Mouse (Mus musculus) CH12.LX (cell line): ENCODE data around the gene Oscar. TPM values are rescaled to one million over a fixed set of nuclear protein-coding genes. Genes with fewer than 3 reads are reported as not detected.

ENCODE experiments used
- DNase-seq: peaks from one replicate; pipeline ENCODE4 v3.0.0-alpha.2; 2013; ENCODE audit errors: extremely low read depth
- H3K27ac ChIP-seq: 2 replicates; pipeline ENCODE4 v1.5.1; 2012; ENCODE audit warnings: low read depth, mild to moderate bottlenecking, control low read depth, moderate library complexity; ENCODE audit not compliant: insufficient read depth
- H3K27me3 ChIP-seq: replicated peaks from 2 replicates; pipeline ENCODE3; 2012; ENCODE audit warnings: inconsistent platforms
- H3K36me3 ChIP-seq, 2 experiments: replicated peaks in 1 of 2; 2 replicates each; pipeline versions ENCODE3 to v1.6.1; 2012; ENCODE audit warnings: inconsistent platforms in 1 of 2, low read length in 1 of 2, mild to moderate bottlenecking in 1 of 2, mixed read lengths in 1 of 2, moderate library complexity in 1 of 2; ENCODE audit not compliant: control insufficient read depth in 1 of 2, insufficient read depth in 1 of 2
- H3K4me1 ChIP-seq, 2 experiments: 2 replicates each; pipeline ENCODE4 v1.6.1; 2012; ENCODE audit warnings: inconsistent platforms in 1 of 2, moderate library complexity in 1 of 2; ENCODE audit not compliant: insufficient read depth in 2 of 2, control insufficient read depth in 1 of 2
- H3K4me2 ChIP-seq: 2 replicates; pipeline ENCODE4 v1.6.1; 2012; ENCODE audit warnings: low read depth, mild to moderate bottlenecking, control low read depth; ENCODE audit not compliant: poor library complexity, insufficient read depth, severe bottlenecking
- H3K4me3 ChIP-seq, 3 experiments: fragments of 150-350 bp in 1 of 3; sonication (generic) in 1 of 3; replicated peaks in 1 of 3; 2 replicates each; pipeline versions ENCODE3 to v1.5.1; 2011 to 2012; ENCODE audit warnings: low read depth in 2 of 3, low read length in 2 of 3, mild to moderate bottlenecking in 2 of 3, moderate library complexity in 2 of 3, control low read depth in 1 of 3, improper control_type of control experiment in 1 of 3, inconsistent platforms in 1 of 3, mixed read lengths in 1 of 3; ENCODE audit not compliant: poor library complexity in 1 of 3
- H3K79me2 ChIP-seq: replicated peaks from 2 replicates; pipeline ENCODE4 v1.6.1; 2012; ENCODE audit warnings: mild to moderate bottlenecking, moderate library complexity; ENCODE audit not compliant: control insufficient read depth, poor library complexity, insufficient read depth, severe bottlenecking; ENCODE audit errors: extremely low read depth
- H3K9ac ChIP-seq: 2 replicates; pipeline ENCODE4 v1.6.1; 2012; ENCODE audit warnings: low read depth, mild to moderate bottlenecking, control low read depth, moderate library complexity; ENCODE audit not compliant: insufficient read depth
- H3K9me3 ChIP-seq: replicated peaks from 2 replicates; pipeline ENCODE3; 2012; ENCODE audit warnings: low read length, inconsistent platforms, mixed read lengths
- BHLHE40 ChIP-seq: IDR thresholded peaks from 2 replicates; pipeline ENCODE4 v1.6.1; 2011; ENCODE audit warnings: mild to moderate bottlenecking, low read depth, low read length, improper control_type of control experiment
- CHD1 ChIP-seq: IDR thresholded peaks from 2 replicates; pipeline ENCODE4 v1.6.1; 2012; ENCODE audit warnings: low read depth, low read length, improper control_type of control experiment, inconsistent platforms
- CHD2 ChIP-seq: IDR thresholded peaks from 2 replicates; pipeline ENCODE4 v1.6.1; 2011; ENCODE audit warnings: low read length, improper control_type of control experiment
- CTCF ChIP-seq, 2 experiments: IDR thresholded peaks in 1 of 2; conservative IDR thresholded peaks in 1 of 2; 2 replicates each; pipeline ENCODE4 v1.5.1; 2011 to 2012; ENCODE audit warnings: low read depth in 2 of 2, low read length in 2 of 2, improper control_type of control experiment in 1 of 2, inconsistent platforms in 1 of 2, mild to moderate bottlenecking in 1 of 2, moderate library complexity in 1 of 2
- E2F4 ChIP-seq: IDR thresholded peaks from 2 replicates; pipeline ENCODE4 v1.6.1; 2011; ENCODE audit warnings: low read depth, low read length, improper control_type of control experiment; ENCODE audit not compliant: insufficient replicate concordance
- ELF1 ChIP-seq: IDR thresholded peaks from 2 replicates; pipeline ENCODE4 v1.6.1; 2014; ENCODE audit warnings: low read depth, mild to moderate bottlenecking, inconsistent platforms, low read length, improper control_type of control experiment
- EP300 ChIP-seq: IDR thresholded peaks from 2 replicates; pipeline ENCODE4 v1.6.1; 2011; ENCODE audit warnings: low read length, improper control_type of control experiment
- ETS1 ChIP-seq: conservative IDR thresholded peaks from 2 replicates; pipeline ENCODE4 v1.6.1; 2012; ENCODE audit warnings: low read depth, mild to moderate bottlenecking, inconsistent platforms, low read length, improper control_type of control experiment, moderate library complexity
- GABPA ChIP-seq: IDR thresholded peaks from 2 replicates; pipeline ENCODE4 v1.6.1; 2012; ENCODE audit warnings: low read depth, low read length, improper control_type of control experiment, inconsistent platforms; ENCODE audit not compliant: insufficient replicate concordance
- HCFC1 ChIP-seq: IDR thresholded peaks from 2 replicates; pipeline ENCODE4 v1.6.1; 2012; ENCODE audit warnings: low read depth, mild to moderate bottlenecking, inconsistent platforms, low read length, improper control_type of control experiment
- IRF4 ChIP-seq: IDR thresholded peaks from 2 replicates; pipeline ENCODE4 v1.6.1; 2014; ENCODE audit warnings: low read depth, mild to moderate bottlenecking, inconsistent platforms, low read length, improper control_type of control experiment
- JUN ChIP-seq: IDR thresholded peaks from 2 replicates; pipeline ENCODE4 v1.6.1; 2011; ENCODE audit warnings: low read depth, mild to moderate bottlenecking, low read length, improper control_type of control experiment, moderate library complexity; ENCODE audit not compliant: insufficient read depth
- JUND ChIP-seq: conservative IDR thresholded peaks from 2 replicates; pipeline ENCODE4 v1.6.1; 2011; ENCODE audit warnings: low read depth, low read length, improper control_type of control experiment
- KAT2A ChIP-seq: IDR thresholded peaks from 2 replicates; pipeline ENCODE4 v1.6.1; 2012; ENCODE audit warnings: low read length, improper control_type of control experiment, inconsistent platforms; ENCODE audit not compliant: insufficient replicate concordance
- MAFK ChIP-seq: IDR thresholded peaks from 2 replicates; pipeline ENCODE4 v1.6.1; 2011; ENCODE audit warnings: low read length, improper control_type of control experiment; ENCODE audit not compliant: insufficient replicate concordance
- MAX ChIP-seq: IDR thresholded peaks from 2 replicates; pipeline ENCODE4 v1.6.1; 2011; ENCODE audit warnings: low read length, improper control_type of control experiment
- MAZ ChIP-seq: IDR thresholded peaks from 2 replicates; pipeline ENCODE4 v1.6.1; 2012; ENCODE audit warnings: low read depth, mild to moderate bottlenecking, inconsistent platforms, low read length, improper control_type of control experiment, moderate library complexity
- MEF2A ChIP-seq: IDR thresholded peaks from 2 replicates; pipeline ENCODE4 v1.6.1; 2014; ENCODE audit warnings: low read depth, mild to moderate bottlenecking, inconsistent platforms, low read length, improper control_type of control experiment, borderline replicate concordance
- MYC ChIP-seq: IDR thresholded peaks from 2 replicates; pipeline ENCODE4 v1.6.1; 2011; ENCODE audit warnings: low read depth, mild to moderate bottlenecking, improper control_type of control experiment, low read length
- NRF1 ChIP-seq: IDR thresholded peaks from 2 replicates; pipeline ENCODE4 v1.6.1; 2014; ENCODE audit warnings: low read depth, mild to moderate bottlenecking, inconsistent platforms, low read length, improper control_type of control experiment, moderate library complexity
- POLR2A ChIP-seq: IDR thresholded peaks from 2 replicates; pipeline ENCODE4 v1.6.1; 2011; ENCODE audit warnings: low read depth, mild to moderate bottlenecking, improper control_type of control experiment, low read length
- POLR2AphosphoS2 ChIP-seq: IDR thresholded peaks from 2 replicates; pipeline ENCODE4 v1.6.1; 2011; ENCODE audit warnings: low read depth, low read length, improper control_type of control experiment
- RAD21 ChIP-seq: IDR thresholded peaks from 2 replicates; pipeline ENCODE4 v1.6.1; 2011; ENCODE audit warnings: low read depth, mild to moderate bottlenecking, low read length, improper control_type of control experiment, moderate library complexity
- TBP ChIP-seq: conservative IDR thresholded peaks from 2 replicates; pipeline ENCODE4 v1.6.1; 2011; ENCODE audit warnings: low read depth, low read length, improper control_type of control experiment
- TCF12 ChIP-seq: IDR thresholded peaks from 2 replicates; pipeline ENCODE4 v1.6.1; 2014; ENCODE audit warnings: low read depth, mild to moderate bottlenecking, inconsistent platforms, low read length, improper control_type of control experiment
- UBTF ChIP-seq: IDR thresholded peaks from 2 replicates; pipeline ENCODE4 v1.6.1; 2012; ENCODE audit warnings: low read depth, mild to moderate bottlenecking, inconsistent platforms, low read length, improper control_type of control experiment, moderate library complexity
- USF1 ChIP-seq: IDR thresholded peaks from 2 replicates; pipeline ENCODE4 v1.6.1; 2014; ENCODE audit warnings: low read depth, mild to moderate bottlenecking, inconsistent platforms, low read length, improper control_type of control experiment
- ZKSCAN1 ChIP-seq: IDR thresholded peaks from 2 replicates; pipeline ENCODE4 v1.6.1; 2012; ENCODE audit warnings: low read depth, inconsistent platforms, low read length, improper control_type of control experiment, borderline replicate concordance
- ZNF384 ChIP-seq: IDR thresholded peaks from 2 replicates; pipeline ENCODE4 v1.6.1; 2012; ENCODE audit warnings: low read depth, low read length, improper control_type of control experiment, inconsistent platforms
- dilution Hi-C: fragments of 300-500 bp; cut with MboI; formaldehyde crosslinking; loops from 2 replicates; pipeline ENCODE4 v1.14.3; 2020; ENCODE audit warnings: low sequenced_read_pairs; ENCODE audit not compliant: extremely low pct_unique_long_range_greater_than_20kb, extremely low pct_ligation_motif_present
- in situ Hi-C: fragments of 300-500 bp; cut with MboI; formaldehyde crosslinking; loops from 3 replicates; pipeline ENCODE4 v1.14.3; 2019; ENCODE audit warnings: low sequenced_read_pairs, low pct_ligation_motif_present, low pct_unique_long_range_greater_than_20kb, mixed read lengths
- polyA plus RNA-seq: library from polyadenylated mRNA; unstranded; fragments of >175 nt; gene quantifications from 2 replicates; pipeline ENCODE4 v1.2.1, GENCODE M21; 2012; ENCODE audit warnings: low read depth; ENCODE audit not compliant: insufficient read length
- total RNA-seq, 2 experiments: library from RNA; depleted of rRNA; stranded (reverse); fragments of 300-350 nt in 1 of 2; fragments of >200 nt in 1 of 2; gene quantifications; 2 replicates each; pipeline ENCODE4 v1.2.3; 2012 to 2014

Oscar gene
- total and polyA plus RNA-seq, 3 experiments = 0.39 TPM; not detected in 2

- no peak overlapping the region for H3K4me3 ChIP-seq
- dilution Hi-C loops = no loop called here
- no peaks in the 10 kb centered on the region for H3K79me2 ChIP-seq
- no peak for DNase-seq
- H3K4me1 ChIP-seq = peaks cover 5 to 24% of the 10 kb centered on the region in 2 experiments; a peak in 3 of 4 replicates
- no peak overlapping the region for H3K27ac ChIP-seq
- H3K27me3 ChIP-seq = no peaks in the 10 kb centered on the region
- no peak overlapping the region for H3K4me2 ChIP-seq
- no peaks in the 10 kb centered on the region for H3K9me3 ChIP-seq
- in situ Hi-C loops = no loop called here
- no peak for TF ChIP-seq KAT2A
- no peak for TF ChIP-seq POLR2AphosphoS2
- TF ChIP-seq EP300 = no peak
- TF ChIP-seq GABPA = no peak
- no peak for TF ChIP-seq BHLHE40
- TF ChIP-seq NRF1 = no peak
- TF ChIP-seq MAFK = no peak
- no peak for TF ChIP-seq CTCF (conservative IDR thresholded peaks at IDR 0.05 in 1 of 2, IDR thresholded peaks at IDR 0.05 in 1 of 2; ENCODE audit: low read depth in 2 of 2, low read length in 2 of 2)
- TF ChIP-seq CHD2 = no peak
- no peak for TF ChIP-seq HCFC1
- no peak for TF ChIP-seq CHD1
- no peaks in the 10 kb centered on the region for H3K36me3 ChIP-seq
- H3K9ac ChIP-seq = no peak overlapping the region
Observed at GRCm38 (mm10) chr7:3585763-3586162, 30.2 kb downstream of the Oscar start.

GRCm38 (mm10) chr7:3580029-3580428 is 35.9 kb downstream of the Oscar start:
- in situ Hi-C loops = no loop called here

More at GRCm38 (mm10) chr7:3580029-3580428, 35.9 kb downstream of the Oscar start:
- no peak overlapping the region for H3K4me2 ChIP-seq
- no peak overlapping the region for H3K4me3 ChIP-seq
- peaks cover 8 to 41% of the 10 kb centered on the region in 2 experiments for H3K4me1 ChIP-seq
- peak; percentile 89 for DNase-seq
- H3K36me3 ChIP-seq = no peaks in the 10 kb centered on the region
- peak overlapping the region; percentile 15; the same call in 1 of the 2 replicates for H3K27ac ChIP-seq
- H3K79me2 ChIP-seq = no peaks in the 10 kb centered on the region
- H3K9me3 ChIP-seq = no peaks in the 10 kb centered on the region
- TF ChIP-seq CTCF (conservative IDR thresholded peaks at IDR 0.05 in 1 of 2, IDR thresholded peaks at IDR 0.05 in 1 of 2; ENCODE audit: low read depth in 2 of 2, low read length in 2 of 2) = no peak
- TF ChIP-seq USF1 = no peak
- peak; percentile 99 for TF ChIP-seq TCF12
- no peak for TF ChIP-seq RAD21
- TF ChIP-seq NRF1 = no peak
- peak; percentile 93 for TF ChIP-seq BHLHE40
- TF ChIP-seq ELF1 = peak; percentile 50; the same call in 1 of the 2 replicates
- TF ChIP-seq E2F4 = no peak
- TF ChIP-seq ZKSCAN1 = no peak
- peak; percentile 67; the same call in 1 of the 2 replicates for TF ChIP-seq MYC
- peak; percentile 90 for TF ChIP-seq MAX
- no peak for TF ChIP-seq JUND
- TF ChIP-seq EP300 = peak; percentile 88
- peak; percentile 61; the same call in 1 of the 2 replicates for TF ChIP-seq IRF4
- TF ChIP-seq JUN = no peak
- TF ChIP-seq CHD2 = peak; percentile 44; the same call in 1 of the 2 replicates
- TF ChIP-seq TBP = 0 out of 2 replicates have a peak, but pooled peaks have one; percentile 13
- no peak for TF ChIP-seq POLR2A
- no peak for TF ChIP-seq CHD1
- no peak for TF ChIP-seq UBTF
- TF ChIP-seq MEF2A = peak; percentile 95
- TF ChIP-seq ZNF384 = peak; percentile 87
- TF ChIP-seq ETS1 = peak; percentile 82
- TF ChIP-seq MAFK = 0 out of 2 replicates have a peak, but pooled peaks have one; percentile 7
- TF ChIP-seq MAZ = 0 out of 2 replicates have a peak, but pooled peaks have one; percentile 70
- no peak overlapping the region for H3K9ac ChIP-seq
- H3K27me3 ChIP-seq = no peaks in the 10 kb centered on the region
- dilution Hi-C loops = no loop called here
